Mouse (Mus musculus): ENCODE results near the gene 1600015I10Rik. TPM values are rescaled to one million over a fixed set of nuclear protein-coding genes. Genes with fewer than 3 reads are reported as not detected.
"Not testable (repeated sequence)": the region's sequence is repeated elsewhere in the genome, so short reads cannot be mapped to it uniquely, and the experiment has no call there.

The 1600015I10Rik gene
- polyA plus RNA-seq, 1 experiment from 2014 or later = not detected

- ATAC-seq (replicated peaks; ENCODE audit: low FRiP score) = no peak
- WGBS = 78% methylated on average over 5 of the region's 5 CpGs
- Histone ChIP-seq H3K27ac (ENCODE audit: low read depth, low read length) (no peak overlapping the region), H3K4me2 (no peak overlapping the region), H3K36me3 (ENCODE audit: control insufficient read depth, insufficient read depth, low read length) (no peaks in the 10 kb centered on the region), H3K9me3 (ENCODE audit: control insufficient read depth, low read length) (no peaks in the 10 kb centered on the region), H3K27me3 (replicated peaks; ENCODE audit: control insufficient read depth, insufficient read depth, low read length) (no peaks in the 10 kb centered on the region), H3K9ac (ENCODE audit: low read depth, low read length) (no peak overlapping the region), H3K4me1 (replicated peaks; ENCODE audit: control insufficient read depth, insufficient read depth, low read length) (no peaks in the 10 kb centered on the region), H3K4me3 (ENCODE audit: low read depth, low read length) (no peak overlapping the region)
- DNase-seq (ENCODE audit: low spot score) = no peak
Measured at GRCm38 (mm10) chr6:48954211-48954610, 24.5 kb downstream of the 1600015I10Rik start.

- Histone ChIP-seq H3K36me3 (ENCODE audit: control insufficient read depth, insufficient read depth, low read length) (no peaks in the 10 kb centered on the region), H3K4me1 (replicated peaks; ENCODE audit: control insufficient read depth, insufficient read depth, low read length) (no peaks in the 10 kb centered on the region), H3K27me3 (replicated peaks; ENCODE audit: control insufficient read depth, insufficient read depth, low read length) (no peaks in the 10 kb centered on the region), H3K4me2 (no peak overlapping the region), H3K9ac (ENCODE audit: low read depth, low read length) (no peak overlapping the region), H3K4me3 (ENCODE audit: low read depth, low read length) (no peak overlapping the region), H3K27ac (ENCODE audit: low read depth, low read length) (no peak overlapping the region), H3K9me3 (ENCODE audit: control insufficient read depth, low read length) (no peaks in the 10 kb centered on the region)
- 30% methylated on average over 1 of the region's 1 CpGs for WGBS
- peak; percentile 44 for DNase-seq (ENCODE audit: low spot score)
- ATAC-seq (replicated peaks; ENCODE audit: low FRiP score) = no peak
Measured at GRCm38 (mm10) chr6:48954946-48955345, 25.3 kb downstream of the 1600015I10Rik start.

- Histone ChIP-seq H3K27ac (ENCODE audit: low read depth, low read length) (no peak overlapping the region), H3K27me3 (replicated peaks; ENCODE audit: control insufficient read depth, insufficient read depth, low read length) (no peaks in the 10 kb centered on the region), H3K4me2 (no peak overlapping the region), H3K4me1 (replicated peaks; ENCODE audit: control insufficient read depth, insufficient read depth, low read length) (no peaks in the 10 kb centered on the region), H3K9me3 (ENCODE audit: control insufficient read depth, low read length) (no peaks in the 10 kb centered on the region), H3K9ac (ENCODE audit: low read depth, low read length) (no peak overlapping the region), H3K4me3 (ENCODE audit: low read depth, low read length) (no peak overlapping the region), H3K36me3 (ENCODE audit: control insufficient read depth, insufficient read depth, low read length) (no peaks in the 10 kb centered on the region)
- WGBS = 60% methylated on average over 4 of the region's 4 CpGs
- ATAC-seq (replicated peaks; ENCODE audit: low FRiP score) (no peak), DNase-seq (ENCODE audit: low spot score) (no peak)
Measured at GRCm38 (mm10) chr6:48956785-48957184, 27.1 kb downstream of the 1600015I10Rik start.

DNA sequence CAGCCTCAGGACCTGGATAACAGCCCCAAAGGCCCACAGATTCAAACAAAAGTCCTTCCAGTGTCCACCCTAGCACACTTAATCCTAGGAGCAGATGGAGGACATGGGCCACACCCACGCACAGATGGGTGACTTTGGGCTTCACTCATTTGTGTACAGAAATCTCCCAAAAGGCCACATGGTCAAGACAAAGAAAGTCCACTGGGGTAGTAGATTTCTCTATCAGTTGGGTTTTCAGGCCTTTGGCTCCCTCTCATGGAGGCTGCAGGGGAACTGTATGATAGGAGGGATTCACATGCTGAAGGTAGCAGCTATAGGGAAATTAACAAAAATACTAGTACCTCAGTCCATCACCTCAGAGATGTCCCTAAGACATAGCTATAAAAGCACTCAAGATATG, 28.4 kb downstream of the 1600015I10Rik start:
- H3K4me3 ChIP-seq (ENCODE audit: low read depth, low read length) = no peak overlapping the region
- DNase-seq (ENCODE audit: low spot score) = no peak
- no peak for ATAC-seq (replicated peaks; ENCODE audit: low FRiP score)
- no peak overlapping the region for H3K27ac ChIP-seq (ENCODE audit: low read depth, low read length)
- H3K9ac ChIP-seq (ENCODE audit: low read depth, low read length) = no peak overlapping the region
- H3K4me1 ChIP-seq (replicated peaks; ENCODE audit: control insufficient read depth, insufficient read depth, low read length) = no peaks in the 10 kb centered on the region
- no peaks in the 10 kb centered on the region for H3K9me3 ChIP-seq (ENCODE audit: control insufficient read depth, low read length)
- WGBS = 65% methylated on average over 1 of the region's 1 CpGs
- H3K36me3 ChIP-seq (ENCODE audit: control insufficient read depth, insufficient read depth, low read length) = no peaks in the 10 kb centered on the region
- H3K4me2 ChIP-seq = no peak overlapping the region
- H3K27me3 ChIP-seq (replicated peaks; ENCODE audit: control insufficient read depth, insufficient read depth, low read length) = no peaks in the 10 kb centered on the region

DNA sequence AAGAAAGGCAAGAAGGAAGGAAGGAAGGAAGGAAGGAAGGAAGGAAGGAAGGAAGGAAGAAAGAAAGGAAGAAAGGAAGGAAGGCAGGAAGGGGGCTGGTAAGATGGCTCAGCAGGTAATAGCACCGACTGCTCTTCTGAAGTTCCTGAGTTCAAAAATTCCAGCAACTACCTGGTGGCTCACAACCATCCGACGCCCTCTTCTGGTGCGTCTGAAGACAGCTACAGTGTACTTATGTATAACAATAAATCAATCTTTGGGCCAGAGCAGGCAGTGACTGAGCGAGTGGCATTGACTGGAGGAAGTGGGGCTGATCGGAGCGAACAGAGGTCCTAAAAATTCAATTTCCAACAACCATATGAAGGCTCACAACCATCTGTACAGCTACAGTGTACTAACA, 29.5 kb downstream of the 1600015I10Rik start:
- WGBS = 40% methylated on average over 7 of the region's 7 CpGs
- H3K36me3 ChIP-seq (ENCODE audit: control insufficient read depth, insufficient read depth, low read length); H3K9ac ChIP-seq (ENCODE audit: low read depth, low read length); H3K4me1 ChIP-seq (replicated peaks; ENCODE audit: control insufficient read depth, insufficient read depth, low read length); H3K4me3 ChIP-seq (ENCODE audit: low read depth, low read length); H3K9me3 ChIP-seq (ENCODE audit: control insufficient read depth, low read length); ATAC-seq (replicated peaks; ENCODE audit: low FRiP score); H3K27me3 ChIP-seq (replicated peaks; ENCODE audit: control insufficient read depth, insufficient read depth, low read length); H3K27ac ChIP-seq (ENCODE audit: low read depth, low read length); DNase-seq (ENCODE audit: low spot score); H3K4me2 ChIP-seq: not testable (repeated sequence)

DNA sequence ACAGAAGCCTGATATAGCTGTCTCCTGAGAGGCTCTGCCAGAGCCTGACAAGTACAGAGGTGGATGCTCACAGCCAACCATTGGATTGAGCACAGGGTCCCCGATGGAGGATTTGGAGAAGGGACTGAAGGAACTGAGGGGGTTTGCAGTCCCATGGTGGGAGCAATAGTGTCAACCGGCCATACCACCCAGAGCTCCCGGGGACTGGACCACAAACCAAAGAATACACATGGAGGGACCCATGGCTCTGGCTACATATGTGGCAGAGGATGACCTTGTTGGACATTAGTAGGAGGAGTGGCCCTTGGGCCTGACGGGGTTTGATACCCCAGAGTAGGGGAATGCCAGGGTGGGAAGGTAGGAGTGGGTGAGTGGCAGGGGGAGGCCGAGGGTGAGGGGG, 37.0 kb downstream of the 1600015I10Rik start:
- not testable (repeated sequence) for H3K27ac ChIP-seq (ENCODE audit: low read depth, low read length); H3K9ac ChIP-seq (ENCODE audit: low read depth, low read length); H3K4me2 ChIP-seq; H3K36me3 ChIP-seq (ENCODE audit: control insufficient read depth, insufficient read depth, low read length); H3K9me3 ChIP-seq (ENCODE audit: control insufficient read depth, low read length); H3K27me3 ChIP-seq (replicated peaks; ENCODE audit: control insufficient read depth, insufficient read depth, low read length); H3K4me3 ChIP-seq (ENCODE audit: low read depth, low read length); DNase-seq (ENCODE audit: low spot score); H3K4me1 ChIP-seq (replicated peaks; ENCODE audit: control insufficient read depth, insufficient read depth, low read length); ATAC-seq (replicated peaks; ENCODE audit: low FRiP score)
- WGBS = 80% methylated on average over 5 of the region's 5 CpGs

- no peak overlapping the region for H3K4me2 ChIP-seq
- no peak for ATAC-seq (replicated peaks; ENCODE audit: low FRiP score)
- no peaks in the 10 kb centered on the region for H3K27me3 ChIP-seq (replicated peaks; ENCODE audit: control insufficient read depth, insufficient read depth, low read length)
Measured at GRCm38 (mm10) chr6:48967868-48968267, 38.2 kb downstream of the 1600015I10Rik start.

GRCm38 (mm10) chr6:48974663-48975062, 45.0 kb downstream of the 1600015I10Rik start, which contains the start of gene Doxl2:
Doxl2 (plus strand) TSS chr6:48974963.
- 75% methylated on average over 2 of the region's 2 CpGs for WGBS
- no peak for DNase-seq (ENCODE audit: low spot score)
- H3K4me2 ChIP-seq = no peak within 1 kb of the TSS
- H3K4me3 ChIP-seq (ENCODE audit: low read depth, low read length) = no peak within 1 kb of the TSS
- H3K9ac ChIP-seq (ENCODE audit: low read depth, low read length) = no peak within 1 kb of the TSS
- no peaks in the 10 kb centered on the region for H3K36me3 ChIP-seq (ENCODE audit: control insufficient read depth, insufficient read depth, low read length)
- no peak within 1 kb of the TSS for H3K27ac ChIP-seq (ENCODE audit: low read depth, low read length)
- no peaks in the 10 kb centered on the region for H3K9me3 ChIP-seq (ENCODE audit: control insufficient read depth, low read length)
- no peaks in the 10 kb centered on the region for H3K4me1 ChIP-seq (replicated peaks; ENCODE audit: control insufficient read depth, insufficient read depth, low read length)
- no peak for ATAC-seq (replicated peaks; ENCODE audit: low FRiP score)
- no peaks in the 10 kb centered on the region for H3K27me3 ChIP-seq (replicated peaks; ENCODE audit: control insufficient read depth, insufficient read depth, low read length)

More at GRCm38 (mm10) chr6:48967868-48968267, 38.2 kb downstream of the 1600015I10Rik start:
- H3K9ac ChIP-seq (ENCODE audit: low read depth, low read length) = no peak overlapping the region
- H3K27ac ChIP-seq (ENCODE audit: low read depth, low read length) = no peak overlapping the region
- H3K36me3 ChIP-seq (ENCODE audit: control insufficient read depth, insufficient read depth, low read length) = no peaks in the 10 kb centered on the region
- no peaks in the 10 kb centered on the region for H3K4me1 ChIP-seq (replicated peaks; ENCODE audit: control insufficient read depth, insufficient read depth, low read length)
- no peak overlapping the region for H3K4me3 ChIP-seq (ENCODE audit: low read depth, low read length)
- H3K9me3 ChIP-seq (ENCODE audit: control insufficient read depth, low read length) = no peaks in the 10 kb centered on the region
- no peak for DNase-seq (ENCODE audit: low spot score)

DNA sequence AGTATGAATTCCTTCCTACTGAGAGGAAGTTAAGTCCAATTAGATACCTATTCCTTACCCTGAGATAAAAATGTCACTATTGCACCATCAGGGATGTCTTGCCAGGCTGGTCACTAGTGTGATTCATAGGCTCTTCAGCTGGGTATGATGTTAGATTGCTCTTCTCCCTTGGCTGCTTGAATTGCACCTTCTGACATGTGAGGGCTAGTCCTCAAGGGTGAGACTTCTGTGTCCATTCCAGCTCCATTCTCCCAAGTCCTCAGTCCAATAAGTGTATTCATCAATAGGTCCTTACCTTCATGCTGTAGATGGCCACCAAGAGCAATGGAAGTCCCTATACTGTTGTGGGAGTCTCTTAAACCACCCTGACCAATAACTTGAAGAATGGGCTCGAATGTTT, 49.9 kb downstream of the 1600015I10Rik start:
- no peak for DNase-seq (ENCODE audit: low spot score)
- no peaks in the 10 kb centered on the region for H3K9me3 ChIP-seq (ENCODE audit: control insufficient read depth, low read length)
- no peak overlapping the region for H3K27ac ChIP-seq (ENCODE audit: low read depth, low read length)
- H3K4me1 ChIP-seq (replicated peaks; ENCODE audit: control insufficient read depth, insufficient read depth, low read length) = no peaks in the 10 kb centered on the region
- H3K4me3 ChIP-seq (ENCODE audit: low read depth, low read length) = no peak overlapping the region
- no peak overlapping the region for H3K9ac ChIP-seq (ENCODE audit: low read depth, low read length)
- ATAC-seq (replicated peaks; ENCODE audit: low FRiP score) = no peak
- H3K4me2 ChIP-seq = no peak overlapping the region
- H3K27me3 ChIP-seq (replicated peaks; ENCODE audit: control insufficient read depth, insufficient read depth, low read length) = no peaks in the 10 kb centered on the region
- no peaks in the 10 kb centered on the region for H3K36me3 ChIP-seq (ENCODE audit: control insufficient read depth, insufficient read depth, low read length)
- 64% methylated on average over 1 of the region's 1 CpGs for WGBS
